Mouse (Mus musculus): ENCODE measurements around the gene Kalrn. TPM values are rescaled to one million over a fixed set of nuclear protein-coding genes. Genes with fewer than 3 reads are reported as not detected.

The Kalrn gene
- polyA plus RNA-seq, 1 experiment: 3.9 TPM

DNA sequence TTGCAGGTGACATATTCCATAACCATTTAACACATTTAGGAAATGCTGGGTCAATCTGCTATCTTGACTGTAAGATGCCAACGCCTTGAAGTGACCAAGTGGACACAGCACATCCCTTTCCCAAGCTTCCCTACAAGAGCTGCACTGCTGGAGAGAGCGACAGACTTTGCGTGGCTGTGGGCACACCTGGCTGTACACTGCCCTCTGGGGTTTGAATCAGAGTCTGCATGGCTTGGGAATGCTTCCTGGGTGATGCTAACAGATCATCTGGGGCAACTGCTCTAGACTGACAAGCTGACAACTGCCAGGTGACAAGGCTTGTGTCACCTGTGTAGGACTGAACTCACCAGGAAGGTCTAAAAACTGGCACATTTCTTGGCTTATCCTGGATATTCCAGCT, 388.6 kb downstream of the Kalrn start:
- DNase-seq (ENCODE audit: low read depth): no peak

DNA sequence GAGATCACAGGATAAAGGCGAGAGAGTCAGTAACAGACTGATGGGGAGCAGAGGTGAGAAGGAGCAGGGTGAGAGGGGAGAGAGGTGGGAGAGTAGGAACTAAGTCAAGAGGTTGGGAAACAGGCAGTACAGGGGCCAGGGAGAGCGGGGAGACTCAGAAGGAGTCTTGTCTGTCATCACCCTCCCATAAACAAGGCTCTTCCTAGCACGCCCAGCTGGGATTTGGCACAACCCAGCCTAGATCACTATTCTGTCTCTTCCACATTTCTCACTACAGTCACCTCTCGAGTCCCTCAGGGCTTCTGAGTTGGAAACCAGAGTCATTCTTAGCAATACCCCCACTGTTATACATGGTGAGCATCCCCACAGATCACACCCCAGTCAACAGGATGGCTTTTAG, 390.1 kb downstream of the Kalrn start:
- no peak for DNase-seq (ENCODE audit: low read depth)

DNA sequence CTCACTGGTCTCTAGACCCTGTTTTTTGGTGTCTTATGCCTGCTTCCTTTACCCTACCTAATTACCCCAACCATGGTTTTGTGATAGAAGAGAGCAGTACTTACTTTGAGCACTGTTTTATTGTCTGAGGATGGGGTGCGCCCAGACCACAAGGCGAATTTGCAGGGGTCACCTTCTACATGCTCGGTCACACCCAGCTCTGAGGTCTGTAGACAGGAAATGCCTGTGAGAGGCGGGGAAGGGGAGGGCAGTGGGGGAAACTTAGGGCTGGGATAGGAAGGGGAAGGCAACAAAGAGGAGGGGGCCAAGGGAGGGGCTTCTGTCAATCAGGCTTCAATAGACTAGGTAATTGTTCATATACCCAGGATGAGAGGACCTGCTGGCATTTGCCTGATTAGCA, 397.7 kb downstream of the Kalrn start:
- DNase-seq (ENCODE audit: low read depth): no peak

DNA sequence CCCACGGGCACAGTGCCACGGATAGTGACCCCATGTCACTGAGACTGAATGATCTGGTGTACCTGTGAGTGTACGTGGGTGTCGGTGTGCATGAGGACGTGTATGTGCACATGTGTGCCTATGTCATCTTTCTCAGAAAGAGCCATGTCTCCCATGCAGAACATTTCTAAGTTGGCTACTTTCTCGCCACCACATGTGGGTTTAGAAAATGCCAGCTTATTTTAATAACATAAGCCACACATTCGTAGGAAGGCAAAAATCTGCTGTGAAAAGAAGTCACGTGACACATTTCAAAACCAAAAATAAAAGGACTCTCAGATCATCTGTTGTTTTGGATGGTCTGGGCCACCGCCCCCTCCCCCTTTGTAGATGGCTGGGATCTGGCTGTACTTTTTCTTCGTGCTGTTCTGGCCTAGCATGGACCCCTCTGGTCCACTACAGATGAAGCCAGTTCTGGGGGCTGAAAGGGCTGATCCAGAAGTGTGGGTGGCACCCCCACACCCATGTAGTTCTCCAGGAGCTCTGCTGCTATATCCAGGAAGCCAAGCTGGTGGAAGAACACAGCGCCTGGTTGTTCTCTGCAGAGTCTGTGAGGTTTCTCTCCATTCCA, 400.7 kb downstream of the Kalrn start:
- DNase-seq (ENCODE audit: low read depth): no peak

DNA sequence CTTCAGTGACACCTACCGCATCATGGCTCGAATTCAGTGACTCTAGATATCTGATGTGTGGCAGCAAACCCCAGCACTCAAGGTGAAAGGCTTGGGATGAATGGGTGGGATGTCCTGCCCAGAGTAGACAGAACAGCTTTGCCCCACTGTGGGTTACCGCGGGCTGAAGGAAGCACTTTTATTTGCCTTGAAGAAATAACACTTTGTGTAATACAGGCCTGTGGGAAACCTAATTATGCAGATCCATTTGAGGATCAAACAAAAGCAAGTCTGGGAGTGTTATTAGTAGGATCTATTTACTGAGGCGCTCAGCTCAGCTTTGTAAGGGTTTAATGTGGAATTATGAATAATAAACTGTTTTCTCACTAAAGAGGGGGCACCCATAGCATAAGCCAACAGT, 406.3 kb downstream of the Kalrn start:
- no peak for DNase-seq (ENCODE audit: low read depth)

DNA sequence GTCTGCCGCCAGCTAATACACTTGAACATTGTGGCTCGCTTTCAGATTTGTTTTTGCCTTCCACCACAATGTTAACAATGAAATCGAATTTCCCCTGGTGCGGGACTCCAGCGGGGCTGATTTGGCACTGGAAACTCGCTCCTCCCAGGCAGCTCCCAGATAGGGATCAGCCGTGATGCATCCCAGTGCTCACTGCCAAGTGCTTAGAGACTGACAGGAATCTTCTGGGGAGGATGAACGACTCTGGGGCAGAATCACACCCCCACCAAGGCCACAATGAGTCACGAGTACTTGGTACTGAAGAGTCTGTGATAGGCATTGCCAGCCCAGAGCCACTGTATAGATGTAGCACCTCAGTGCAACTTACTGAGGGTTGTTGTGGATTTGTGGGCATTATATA, 410.2 kb downstream of the Kalrn start:
- no peak for DNase-seq (ENCODE audit: low read depth)

DNA sequence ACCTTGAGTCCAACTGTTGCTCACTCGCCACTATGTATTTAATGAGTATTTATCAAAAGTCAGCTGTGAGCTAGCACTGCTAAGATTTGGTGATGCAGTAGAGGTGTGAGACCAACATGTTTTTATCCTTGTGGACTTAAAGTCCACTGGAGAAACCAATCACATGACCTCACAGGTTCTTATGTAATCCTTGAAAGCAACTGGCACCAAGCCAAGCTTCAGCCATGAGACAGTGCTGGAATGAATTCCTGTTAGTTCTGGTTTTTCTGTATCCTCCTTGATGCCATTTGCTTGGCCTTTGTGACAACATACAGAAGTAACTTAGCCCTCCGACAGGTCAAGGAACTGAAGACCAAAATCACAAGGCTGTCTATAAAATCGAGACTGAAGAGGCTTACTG, 413.8 kb downstream of the Kalrn start:
- DNase-seq (ENCODE audit: low read depth): no peak

DNA sequence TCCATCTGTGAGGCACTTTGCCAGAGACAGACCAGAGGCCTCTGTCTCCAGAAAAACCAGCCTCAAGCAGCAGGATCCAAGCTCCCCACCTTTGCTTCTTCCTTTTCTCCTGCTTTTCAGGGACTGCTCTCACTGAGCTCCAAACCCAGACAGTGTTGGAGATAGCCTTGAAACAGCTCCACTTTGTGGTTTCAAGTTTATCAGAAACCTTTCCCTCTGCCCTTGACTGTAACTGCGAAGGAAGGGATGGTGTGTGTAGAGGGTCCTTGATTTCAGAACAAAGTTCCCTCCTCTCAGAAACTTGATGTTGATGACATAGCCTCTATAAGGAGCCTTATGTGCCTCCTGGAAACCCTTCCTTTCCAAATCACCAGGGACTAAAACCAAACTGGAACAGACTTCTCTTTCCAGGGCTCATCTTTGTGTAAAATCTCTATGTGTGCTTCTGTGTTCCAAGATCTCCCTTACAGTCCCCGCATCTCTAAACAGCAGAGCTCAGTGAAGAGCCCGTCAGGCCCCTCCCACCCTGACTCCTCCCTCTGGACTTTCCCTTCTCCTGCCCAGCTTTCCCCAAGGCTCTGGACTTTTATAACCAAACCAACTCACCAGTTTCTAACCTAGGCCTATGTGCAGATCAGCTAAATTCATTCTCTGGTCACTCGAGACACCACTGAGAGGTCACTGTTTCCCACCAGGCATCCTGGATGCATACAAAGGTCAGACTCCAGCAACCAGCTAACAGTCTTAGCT, 415.8 kb downstream of the Kalrn start:
- no peak for DNase-seq (ENCODE audit: low read depth)

DNA sequence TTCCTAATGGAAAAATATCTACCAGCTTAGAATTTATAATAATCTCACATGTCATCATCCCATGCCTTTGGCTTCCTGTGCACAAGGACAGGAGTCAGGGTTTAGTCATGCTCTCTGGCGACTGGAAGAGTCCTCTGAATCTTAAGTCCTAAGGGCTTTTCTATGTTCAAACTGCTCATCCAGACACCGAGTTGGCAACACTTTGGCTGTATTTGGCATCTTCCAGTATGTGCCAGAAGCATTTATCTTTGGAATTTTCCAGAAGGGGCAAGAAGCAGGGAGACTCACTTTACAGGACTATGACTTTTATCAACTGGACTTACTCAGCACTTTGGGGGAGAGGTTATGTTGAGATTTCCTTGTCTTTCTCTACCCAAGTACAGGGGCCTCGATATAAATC, 417.6 kb downstream of the Kalrn start:
- no peak for DNase-seq (ENCODE audit: low read depth)

DNA sequence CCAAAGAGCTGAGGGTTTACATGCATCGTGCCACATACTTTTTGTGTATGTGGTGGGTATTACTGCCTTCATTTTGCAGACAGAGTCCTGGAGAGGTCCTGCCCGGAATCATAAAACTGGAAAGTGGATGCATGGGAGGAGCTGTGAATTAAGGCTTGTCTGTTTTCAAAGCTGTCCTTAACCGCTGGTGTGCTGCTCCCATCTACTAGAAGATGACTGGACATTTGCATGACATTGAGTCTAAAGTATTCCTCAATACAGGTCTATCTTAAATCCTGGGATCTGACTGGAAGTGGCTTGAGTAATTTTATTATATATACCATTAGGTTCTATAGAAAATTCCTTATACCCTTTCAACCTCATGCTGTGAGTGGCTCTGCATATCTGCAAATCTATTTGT, 418.4 kb downstream of the Kalrn start:
- DNase-seq (ENCODE audit: low read depth): no peak

DNA sequence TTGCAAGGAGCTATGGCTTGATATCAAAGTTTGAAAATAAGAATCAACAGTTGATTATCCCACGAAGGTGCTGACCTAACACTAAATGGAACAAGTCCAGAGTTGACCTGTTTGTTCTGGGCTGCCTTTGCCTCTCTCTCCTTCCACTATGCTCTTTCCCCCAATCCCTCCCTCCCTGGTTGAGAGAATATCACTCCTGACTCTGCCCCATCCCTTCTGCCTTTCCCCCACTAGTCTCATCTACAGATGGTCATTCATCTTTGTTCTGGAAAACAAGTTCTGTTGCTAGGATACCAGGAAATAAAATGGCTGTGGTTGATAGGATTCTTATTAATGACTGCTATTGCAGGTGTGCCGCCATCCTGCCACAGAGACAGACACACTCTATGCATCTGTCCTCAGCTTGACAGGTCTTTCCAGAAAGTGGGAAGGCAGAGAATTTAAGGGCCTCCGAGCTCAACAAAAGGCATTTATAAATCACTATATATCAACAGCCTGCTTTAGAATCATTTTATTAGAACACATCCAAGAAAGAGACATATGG, 421.7 kb downstream of the Kalrn start:
- no peak for DNase-seq (ENCODE audit: low read depth)

DNA sequence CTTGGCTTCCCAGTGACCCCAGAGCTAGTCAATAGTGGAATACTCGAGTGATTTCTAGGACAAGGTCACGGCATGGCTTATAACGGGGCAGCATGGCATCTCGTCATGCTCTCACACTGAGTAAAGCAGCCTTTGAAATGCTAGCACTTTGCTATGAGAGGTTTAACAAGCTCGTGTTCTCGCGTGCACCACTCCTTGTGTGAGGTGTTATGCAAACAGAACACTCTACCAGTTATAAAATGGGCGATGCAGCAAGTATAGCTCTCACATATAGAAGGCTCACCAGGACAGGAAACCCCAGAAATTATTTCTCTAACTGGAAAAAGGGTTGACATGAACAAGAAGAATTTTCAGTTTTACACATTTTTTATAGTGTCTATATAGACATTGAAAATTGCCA, 431.7 kb downstream of the Kalrn start:
- no peak for DNase-seq (ENCODE audit: low read depth)

DNA sequence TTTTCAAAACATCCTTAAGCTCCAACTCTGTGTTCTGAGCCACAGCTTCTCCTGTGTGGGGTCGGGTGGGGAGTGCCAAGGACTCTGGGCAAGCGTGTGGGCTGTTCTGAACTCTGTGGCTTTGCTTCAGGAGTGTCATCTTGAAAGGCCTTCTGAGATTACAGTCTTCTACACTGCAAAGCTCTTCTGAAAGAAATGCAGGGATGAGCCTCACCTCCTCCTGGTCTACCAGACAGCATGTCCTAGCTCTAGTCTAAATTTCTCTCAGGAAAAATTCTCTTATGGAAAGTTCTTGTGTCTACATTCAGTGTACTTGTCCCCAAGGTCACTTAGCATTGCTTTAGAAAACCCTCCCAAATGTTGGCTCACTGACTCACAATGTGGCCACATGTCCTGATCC, 438.3 kb downstream of the Kalrn start:
- no peak for DNase-seq (ENCODE audit: low read depth)

DNA sequence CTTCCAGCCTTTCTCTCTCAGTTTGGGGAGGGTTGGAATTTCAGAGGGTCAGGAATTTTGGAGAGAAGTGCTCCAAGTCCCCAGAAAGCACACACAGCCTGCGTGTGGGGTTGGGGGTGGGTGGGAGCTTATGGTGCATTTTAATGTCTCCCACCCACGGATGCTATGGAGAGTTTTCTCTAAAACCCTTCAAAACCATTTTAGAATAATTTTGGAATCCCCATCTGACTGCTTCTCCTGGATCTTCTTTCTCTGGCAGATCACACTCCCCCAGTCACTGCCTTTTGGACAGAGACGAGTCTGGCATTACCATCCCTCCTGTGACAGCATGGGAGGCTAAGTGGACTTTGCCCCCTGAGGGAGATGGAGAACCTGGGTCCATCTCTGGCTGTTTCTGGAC, 438.7 kb downstream of the Kalrn start:
- DNase-seq (ENCODE audit: low read depth): no peak

DNA sequence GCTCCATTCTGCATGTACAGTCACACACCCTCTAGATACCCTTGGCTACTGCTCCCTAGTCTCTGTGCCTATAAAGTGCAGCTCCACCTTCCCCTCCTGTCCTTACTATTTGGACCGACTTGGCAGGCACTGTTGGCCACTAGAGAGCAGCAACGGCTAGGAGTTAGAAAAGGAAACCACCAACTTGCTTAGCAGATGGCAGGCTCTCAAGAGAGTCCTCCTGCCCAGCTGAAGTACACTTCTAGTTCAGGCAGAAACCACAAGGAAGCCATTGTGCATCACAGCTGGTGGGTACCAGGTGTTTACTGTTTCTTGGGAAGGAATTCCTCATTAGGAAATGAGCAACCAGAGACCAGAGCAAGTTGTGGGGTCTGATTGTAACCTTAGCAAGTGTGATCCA, 447.7 kb downstream of the Kalrn start:
- no peak for DNase-seq (ENCODE audit: low read depth)

DNA sequence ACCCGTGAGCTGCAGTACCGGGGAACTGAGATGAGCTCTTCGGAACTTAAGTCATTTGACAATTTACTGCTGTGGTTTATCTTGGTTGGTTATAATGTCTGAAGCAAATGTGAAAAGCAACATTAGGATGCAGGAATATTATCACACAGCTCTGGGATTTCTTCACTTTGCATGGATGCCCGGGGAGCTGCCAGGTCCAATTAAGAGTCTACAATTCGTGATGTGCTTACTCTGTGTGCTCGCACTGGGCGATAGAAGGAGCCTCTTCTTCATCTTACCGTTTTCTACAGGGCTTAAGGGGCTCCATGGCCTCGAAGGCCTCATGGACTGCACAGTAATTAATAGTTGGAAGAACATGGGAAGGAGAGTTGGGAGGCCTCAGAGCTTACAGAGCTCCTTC, 450.8 kb downstream of the Kalrn start:
- no peak for DNase-seq (ENCODE audit: low read depth)

DNA sequence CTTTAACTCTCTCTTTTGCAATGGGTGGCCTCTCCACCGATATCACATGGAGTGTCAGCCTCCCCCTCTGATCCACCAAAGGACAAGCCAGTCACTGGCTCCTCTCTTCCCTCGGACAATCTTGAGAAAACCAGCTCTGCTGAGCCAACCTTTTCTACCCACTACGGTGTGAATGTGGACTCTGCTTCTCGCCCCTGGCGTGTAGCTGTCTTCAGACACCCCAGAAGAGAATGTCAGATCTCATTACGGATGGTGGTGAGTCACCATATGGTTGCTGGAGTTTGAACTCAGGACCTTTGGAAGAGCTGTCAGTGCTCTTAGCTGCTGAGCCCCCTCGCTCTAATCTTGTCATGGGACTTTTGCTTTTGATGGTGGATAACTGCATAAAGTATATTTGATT, 452.0 kb downstream of the Kalrn start:
- no peak for DNase-seq (ENCODE audit: low read depth)

DNA sequence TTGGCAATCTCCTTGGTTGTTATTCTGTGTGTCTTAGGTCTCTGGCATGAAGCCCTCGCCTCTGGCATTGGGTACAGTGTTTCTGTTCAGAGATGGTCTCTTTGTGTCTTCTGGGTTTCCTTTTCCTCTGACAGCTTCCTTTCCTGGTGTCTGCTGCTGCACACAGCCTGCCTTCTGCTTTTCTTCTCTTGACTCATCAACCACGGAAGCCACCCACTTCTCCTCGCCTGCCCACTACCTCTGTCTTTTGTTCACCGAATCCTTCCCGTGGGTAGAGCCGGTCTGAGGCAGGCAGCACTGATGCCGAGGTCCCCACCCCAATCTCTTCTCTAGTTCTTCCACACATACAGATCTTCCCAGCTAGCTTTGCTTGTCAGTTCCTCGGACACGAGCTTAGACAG, 452.5 kb downstream of the Kalrn start:
- DNase-seq (ENCODE audit: low read depth): no peak

DNA sequence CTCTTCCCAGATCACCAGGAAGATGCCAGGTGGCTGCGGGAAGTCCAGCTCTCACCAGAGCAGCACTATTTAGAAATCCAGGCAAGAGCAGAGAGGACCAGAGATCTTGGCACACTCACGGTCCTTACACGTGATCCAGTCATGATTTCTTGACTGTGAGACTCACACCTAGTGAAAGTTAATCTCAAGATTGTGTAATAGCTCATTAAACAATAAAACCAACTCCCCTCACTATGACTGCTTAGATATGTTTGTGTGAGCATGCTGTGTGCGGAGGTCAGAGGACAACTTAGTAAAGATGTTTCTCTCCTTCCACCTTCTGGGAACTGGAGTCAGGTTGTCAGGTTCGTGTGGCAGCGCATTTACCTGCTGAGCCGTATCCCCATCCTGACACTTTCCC, 453.5 kb downstream of the Kalrn start:
- no peak for DNase-seq (ENCODE audit: low read depth)

DNA sequence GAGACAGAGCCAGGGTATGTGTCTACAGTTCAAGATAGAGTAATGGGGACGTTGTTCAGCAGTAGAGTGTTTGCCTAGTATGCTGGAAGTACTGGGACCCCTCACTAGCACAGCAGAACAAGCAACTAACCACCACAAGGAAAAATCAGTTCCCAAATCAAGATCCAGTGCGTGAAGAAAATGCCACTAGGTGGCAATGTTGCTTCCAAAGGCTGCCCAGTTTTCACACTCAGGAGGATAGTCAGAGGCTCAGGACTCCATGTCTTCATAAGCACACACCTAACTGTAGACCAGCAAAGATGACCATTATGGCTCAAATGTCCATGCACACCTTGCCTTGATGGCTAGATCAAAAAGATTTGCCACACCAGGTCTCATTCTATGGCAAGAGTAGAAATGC, 454.0 kb downstream of the Kalrn start:
- DNase-seq (ENCODE audit: low read depth): no peak

DNA sequence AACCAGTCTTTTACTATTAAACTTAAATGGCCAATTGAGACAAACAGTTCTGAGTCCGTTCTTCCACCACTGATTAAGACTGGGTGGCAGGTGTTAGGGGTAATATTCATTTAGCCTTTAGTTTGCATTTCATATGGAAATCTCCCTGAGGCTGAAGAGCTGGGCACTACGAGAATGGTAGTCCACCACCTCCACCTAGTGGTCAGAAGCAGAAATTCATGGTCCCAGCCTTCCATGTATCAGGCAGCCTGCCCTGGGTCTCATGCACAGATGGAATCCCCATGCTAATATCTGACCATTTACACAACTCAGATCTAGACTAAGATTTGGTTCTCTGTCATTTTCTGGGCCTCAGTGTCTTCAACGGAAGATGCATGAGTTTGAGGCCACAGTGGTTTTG, 458.7 kb downstream of the Kalrn start:
- no peak for DNase-seq (ENCODE audit: low read depth)

DNA sequence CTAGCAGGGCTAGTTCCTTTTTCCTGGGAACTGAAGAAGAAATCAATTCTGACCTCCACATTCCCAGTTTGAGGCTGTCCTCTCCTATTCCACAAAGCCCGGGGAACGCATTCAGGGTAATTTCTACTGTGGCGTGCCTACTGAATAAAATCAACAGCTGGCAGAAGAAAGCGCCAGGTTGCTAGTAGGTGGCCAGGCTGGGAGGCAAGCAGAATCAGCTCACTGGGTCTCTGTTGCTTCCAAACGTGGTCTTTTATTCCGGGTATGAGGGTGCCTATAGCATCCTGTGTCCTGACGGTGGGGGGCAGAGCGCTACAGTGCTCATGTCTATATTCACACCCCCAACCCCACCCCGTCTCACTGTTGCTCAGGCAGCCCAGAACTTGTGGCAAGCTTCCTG, 460.2 kb downstream of the Kalrn start:
- DNase-seq (ENCODE audit: low read depth): no peak

DNA sequence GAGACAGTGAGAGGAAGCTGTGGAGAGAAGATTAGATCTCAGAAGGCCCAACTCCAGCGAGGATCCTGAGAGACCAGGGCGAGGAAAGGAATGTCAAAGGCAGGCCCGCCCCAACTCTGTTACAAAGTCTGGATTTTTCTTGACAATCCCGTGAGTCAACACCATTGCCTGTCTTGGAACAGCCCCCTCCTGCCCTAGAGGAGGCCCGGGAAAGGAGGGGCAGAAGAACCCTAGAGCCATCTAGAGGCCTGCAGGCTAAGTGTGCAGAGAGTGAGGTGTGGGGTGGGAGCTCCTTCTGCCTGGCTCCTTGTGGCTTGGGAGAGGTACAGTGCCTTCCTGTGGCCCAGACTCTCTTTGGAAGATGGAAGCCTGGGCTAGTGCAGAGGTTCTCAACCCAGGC, 460.8 kb downstream of the Kalrn start:
- DNase-seq (ENCODE audit: low read depth): no peak
